ENCODE assay signal across 22 mouse cellular contexts in genomic region chr17:25130060-25130459, GRCm38 (mm10). TPM values are rescaled to one million over a fixed set of nuclear protein-coding genes. Genes with fewer than 3 reads are reported as not detected.
DNase-seq lines count a peak whose midpoint lies in the region; ATAC-seq and TF ChIP-seq lines count a peak whose summit lies in the region.
"Had no signal": no experiment of that assay in that cellular context is flagged by ENCODE, and none has a peak within 500 bp of the region (broad histone marks: within the 10 kb centered on the region; RNA-seq: fewer than 3 reads in every experiment).

No protein-coding gene starts in this region.

- DNase-seq in kidney, postnatal 0 days (ENCODE audit: low spot score): no peak
- DNase-seq in kidney, postnatal 4 days: no peak
- peak; percentile 10 for DNase-seq in lung, postnatal 36 days
- no peak for DNase-seq in lung, postnatal 10 days
- DNase-seq in induced T-regulatory cell, adult 2 months (ENCODE audit: low read depth): peak; percentile 53
- DNase-seq in splenic B cell, adult 2 months (ENCODE audit: low read depth, low spot score): peak; percentile 59
- no peak for DNase-seq in spleen, postnatal 14 days (ENCODE audit: low spot score in 2 of 2)
- DNase-seq: adrenal gland, postnatal 14 days; cerebellum, adult 11 months; cerebellum, postnatal 10 days; heart, postnatal 10 days; kidney, adult 9 months; kidney, postnatal 36 days; spleen, adult 18-20 months had no signal

- H3K4me1 ChIP-seq in kidney, postnatal 0 days (replicated peaks; ENCODE audit: insufficient read depth, low read length): peaks cover 2% of the 10 kb centered on the region; the same call in 1 of the 2 replicates

- WGBS in kidney, postnatal 0 days: 80% methylated on average over 1 of the region's 1 CpGs

- ATAC-seq in kidney, postnatal 0 days (replicated peaks; ENCODE audit: low FRiP score, low read depth): no peak
- ATAC-seq: forebrain, embryonic 16.5 days had no signal

- no peak overlapping the region for H3K4me2 ChIP-seq in kidney, postnatal 0 days (ENCODE audit: low read length)
- H3K4me2 ChIP-seq: heart, embryonic 11.5 days; neural tube, embryonic 12.5 days; stomach, embryonic 15.5 days had no signal

- no peaks in the 10 kb centered on the region for H3K27me3 ChIP-seq in kidney, postnatal 0 days (ENCODE audit: insufficient read depth, low read length)
- H3K27me3 ChIP-seq in splenic B cell, adult 2 months (ENCODE audit: control insufficient read depth, insufficient read depth, low read length, poor library complexity, severe bottlenecking): no peaks in the 10 kb centered on the region; the same call in 1 of the 2 replicates
- H3K27me3 ChIP-seq: stomach, embryonic 15.5 days had no signal

- no peaks in the 10 kb centered on the region for H3K9me3 ChIP-seq in kidney, postnatal 0 days (replicated peaks; ENCODE audit: low read length)
- H3K9me3 ChIP-seq: neural tube, embryonic 12.5 days; stomach, embryonic 15.5 days had no signal

- no peak overlapping the region for H3K27ac ChIP-seq in kidney, postnatal 0 days
- H3K27ac ChIP-seq: neural tube, embryonic 12.5 days; stomach, embryonic 15.5 days had no signal

- H3K9ac ChIP-seq in kidney, postnatal 0 days (ENCODE audit: low read depth, low read length): no peak overlapping the region
- H3K9ac ChIP-seq: neural tube, embryonic 12.5 days; stomach, embryonic 15.5 days had no signal

- H3K36me3 ChIP-seq in kidney, postnatal 0 days (ENCODE audit: insufficient read depth, low read length): no peaks in the 10 kb centered on the region
- no peaks in the 10 kb centered on the region for H3K36me3 ChIP-seq in splenic B cell, adult 2 months (ENCODE audit: control insufficient read depth, insufficient read depth, low read length, poor library complexity, severe bottlenecking)
- H3K36me3 ChIP-seq: neural tube, embryonic 12.5 days; stomach, embryonic 15.5 days had no signal

- no peak overlapping the region for H3K4me3 ChIP-seq in kidney, postnatal 0 days (replicated peaks; ENCODE audit: low read depth, low read length)
- H3K4me3 ChIP-seq: neural tube, embryonic 12.5 days; stomach, embryonic 15.5 days had no signal

- 0 out of 2 replicates have a peak, but pooled peaks have one; percentile 23 for TF ChIP-seq CTCF in kidney, postnatal 0 days (IDR thresholded peaks at IDR 0.05; ENCODE audit: low read depth)

RNA-seq across cellular contexts. Expression of gene Clcn7, which starts 3.1 kb away (rescaled TPM):
- polyA plus RNA-seq in kidney, postnatal 0 days (2015; fragmentation: Nextera tagmentation; extraction: Ambion mirVana): 14.7 and 17.2 TPM in 2 replicates

RNA-seq across cellular contexts. Expression of gene Ptx4, which starts 9.5 kb away (rescaled TPM):
- polyA plus RNA-seq in kidney, postnatal 0 days (2015; fragmentation: Nextera tagmentation; extraction: Ambion mirVana): not detected in 2 replicates
- polyA plus RNA-seq: forebrain, embryonic 16.5 days; hindbrain, embryonic 11.5 days; neural tube, embryonic 12.5 days had no signal

RNA-seq across cellular contexts. Expression of gene Telo2, which starts 14.3 kb away (rescaled TPM):
- 24.2 and 24.7 TPM in 2 replicates for polyA plus RNA-seq in kidney, postnatal 0 days (2015; fragmentation: Nextera tagmentation; extraction: Ambion mirVana)

RNA-seq across cellular contexts. Expression of gene Ccdc154, which starts 32.2 kb away (rescaled TPM):
- polyA plus RNA-seq in kidney, postnatal 0 days (2015; fragmentation: Nextera tagmentation; extraction: Ambion mirVana): not detected in 2 replicates
- polyA plus RNA-seq: brain, embryonic 14.5 days; embryonic facial prominence, embryonic 14.5 days; forebrain, embryonic 16.5 days; heart, embryonic 11.5 days; hindbrain, embryonic 11.5 days; neural tube, embryonic 12.5 days had no signal

RNA-seq across cellular contexts. Expression of gene Gm38655, which starts 45.2 kb away (rescaled TPM):
- polyA plus RNA-seq in kidney, postnatal 0 days (2015; fragmentation: Nextera tagmentation; extraction: Ambion mirVana): not detected in 2 replicates
- polyA plus RNA-seq: brain, embryonic 14.5 days; forebrain, embryonic 16.5 days; hindbrain, embryonic 11.5 days; limb, embryonic 14.5 days; neural tube, embryonic 12.5 days had no signal

Comparison
In these comparisons a context has a peak if more than half of its experiments do, and no peak if none do; other contexts are left out.
1. DNase-seq: peak in lung, postnatal 36 days (single experiment), induced T-regulatory cell, adult 2 months (single experiment) and splenic B cell, adult 2 months (single experiment); none in kidney, postnatal 0 days (single experiment), kidney, postnatal 4 days (0 of 2), lung, postnatal 10 days (single experiment) and spleen, postnatal 14 days (0 of 2).